Comparison of ENCODE assay signal across 8 mouse cellular contexts in genomic region chr3:88152056-88152455, GRCm38 (mm10). TPM values are rescaled to one million over a fixed set of nuclear protein-coding genes. Genes with fewer than 3 reads are reported as not detected.
DNase-seq lines count a peak whose midpoint lies in the region; ATAC-seq and TF ChIP-seq lines count a peak whose summit lies in the region.

No protein-coding gene starts in this region.

- DNase-seq in forebrain, postnatal 0 days: peak; percentile 90
- peak; percentile 77 to 90 for DNase-seq in left cerebral cortex, adult 18-20 months (ENCODE audit: low spot score in 2 of 2)
- DNase-seq in ovary, postnatal 36 days (ENCODE audit: low spot score): no peak
- DNase-seq in urinary bladder, adult 18-20 months (ENCODE audit: low spot score in 2 of 2): no peak
- DNase-seq in spleen, postnatal 4 days (ENCODE audit: low spot score in 2 of 2): no peak

- H3K27me3 ChIP-seq in megakaryocyte, embryonic 14.5 days (replicated peaks): no peaks in the 10 kb centered on the region
- H3K27me3 ChIP-seq in forebrain, postnatal 0 days (ENCODE audit: insufficient read depth, low read length): no peaks in the 10 kb centered on the region
- no peaks in the 10 kb centered on the region for H3K27me3 ChIP-seq in neural tube, embryonic 14.5 days (ENCODE audit: control insufficient read depth, insufficient read depth, low read length)

- 19% methylated on average over 3 of the region's 3 CpGs for WGBS in forebrain, postnatal 0 days
- WGBS in neural tube, embryonic 14.5 days: 22% methylated on average over 3 of the region's 3 CpGs

- H3K27ac ChIP-seq in forebrain, postnatal 0 days (ENCODE audit: low read depth, low read length): peak overlapping the region; percentile 86
- peak overlapping the region; percentile 45 for H3K27ac ChIP-seq in neural tube, embryonic 14.5 days (ENCODE audit: low read depth, low read length)

- peaks cover 84% of the 10 kb centered on the region for H3K4me1 ChIP-seq in megakaryocyte, embryonic 14.5 days
- peaks cover 45% of the 10 kb centered on the region for H3K4me1 ChIP-seq in forebrain, postnatal 0 days (ENCODE audit: insufficient read depth)
- H3K4me1 ChIP-seq in neural tube, embryonic 14.5 days (ENCODE audit: control insufficient read depth, insufficient read depth, low read length): peaks cover 46% of the 10 kb centered on the region

- H3K9me3 ChIP-seq in megakaryocyte, embryonic 14.5 days: no peaks in the 10 kb centered on the region
- H3K9me3 ChIP-seq in forebrain, postnatal 0 days (ENCODE audit: low read length): no peaks in the 10 kb centered on the region
- H3K9me3 ChIP-seq in neural tube, embryonic 14.5 days (ENCODE audit: control insufficient read depth, low read length): no peaks in the 10 kb centered on the region

- peak overlapping the region; percentile 9 for H3K4me3 ChIP-seq in megakaryocyte, embryonic 14.5 days (replicated peaks)
- no peak overlapping the region for H3K4me3 ChIP-seq in forebrain, postnatal 0 days (ENCODE audit: low read depth, low read length)
- H3K4me3 ChIP-seq in neural tube, embryonic 14.5 days (ENCODE audit: low read depth, low read length): no peak overlapping the region

- peak overlapping the region; percentile 35 for H3K4me2 ChIP-seq in forebrain, postnatal 0 days (ENCODE audit: low read depth)
- H3K4me2 ChIP-seq in neural tube, embryonic 14.5 days (ENCODE audit: low read depth, low read length): peak overlapping the region; percentile 8; the same call in 1 of the 2 replicates

- no peak for ATAC-seq in megakaryocyte, adult 5-6 weeks (ENCODE audit: poor library complexity, severe bottlenecking)
- ATAC-seq in forebrain, postnatal 0 days: peak; percentile 96
- peak; percentile 90 for ATAC-seq in neural tube, embryonic 14.5 days (ENCODE audit: low read depth)

- H3K9ac ChIP-seq in forebrain, postnatal 0 days: peak overlapping the region; percentile 35; the same call in 1 of the 2 replicates
- no peak overlapping the region for H3K9ac ChIP-seq in neural tube, embryonic 14.5 days (replicated peaks; ENCODE audit: low read depth, low read length)

- no peak for TF ChIP-seq CTCF in forebrain, postnatal 0 days (IDR thresholded peaks at IDR 0.05; ENCODE audit: low read depth)

- peaks cover 74% of the 10 kb centered on the region for H3K36me3 ChIP-seq in megakaryocyte, embryonic 14.5 days (replicated peaks; ENCODE audit: low read length)
- peaks cover 15% of the 10 kb centered on the region for H3K36me3 ChIP-seq in forebrain, postnatal 0 days (ENCODE audit: insufficient read depth)
- H3K36me3 ChIP-seq in neural tube, embryonic 14.5 days (ENCODE audit: control insufficient read depth, insufficient read depth, low read length): 0 out of 2 replicates have a peak, but pooled peaks cover 7% of the 10 kb centered on the region

RNA-seq across cellular contexts. Expression of gene Mef2d, which starts 9.9 kb away (rescaled TPM):
- 60.2 and 145 TPM in 2 replicates for polyA plus RNA-seq in megakaryocyte, embryonic 14.5 days (2012; ENCODE audit: insufficient read depth, low replicate concordance)
- total RNA-seq in megakaryocyte, adult 5-6 weeks (2015): 73.3 and 77.4 TPM in 2 replicates
- total RNA-seq in megakaryocyte, adult 5-6 weeks (2017): 29.2 and 42.0 TPM in 2 replicates
- total RNA-seq in forebrain, postnatal 0 days (2014; rRNA removed): 45.0 and 53.0 TPM in 2 replicates
- polyA plus RNA-seq in forebrain, postnatal 0 days (2015; fragmentation: Nextera tagmentation; extraction: Ambion mirVana): 30.9 and 34.0 TPM in 2 replicates
- total RNA-seq in left cerebral cortex, adult 18-20 months (2021): 100 to 1,000 TPM; 210 to 213 TPM
- polyA plus RNA-seq in neural tube, embryonic 14.5 days (2014; fragmentation: Nextera tagmentation; extraction: Ambion mirVana): 19.6 and 20.4 TPM in 2 replicates

Comparison
In these comparisons a context has a peak if more than half of its experiments do, and no peak if none do; other contexts are left out.
1. DNase-seq: peak in forebrain, postnatal 0 days (single experiment) and left cerebral cortex, adult 18-20 months (2 of 2); none in ovary, postnatal 36 days (single experiment), urinary bladder, adult 18-20 months (0 of 2) and spleen, postnatal 4 days (0 of 2).